Mouse (Mus musculus) kidney, embryonic 16.5 days (tissue): ENCODE results near the gene Vmn1r60. TPM values are rescaled to one million over a fixed set of nuclear protein-coding genes. Genes with fewer than 3 reads are reported as not detected.
"Not testable (repeated sequence)": the region's sequence is repeated elsewhere in the genome, so short reads cannot be mapped to it uniquely, and the experiment has no call there.

Experiments used
- ATAC-seq: fragments of 200-750 bp; cut with Nextera tagmentation; 2 replicates; pipeline ENCODE4 v1.8.0; 2017; ENCODE audit warnings: moderate TSS enrichment; ENCODE audit not compliant: low FRiP score, low TSS enrichment
- H3K27ac ChIP-seq: fragments of 300-500 bp; sonication (generic); 2 replicates; pipeline ENCODE4 v1.5.1; 2014; ENCODE audit warnings: low read length
- H3K27me3 ChIP-seq: fragments of 300-500 bp; sonication (generic); 2 replicates; pipeline ENCODE4 v1.6.1; 2014; ENCODE audit warnings: low read length, control low read depth, mixed read lengths; ENCODE audit not compliant: insufficient read depth
- H3K36me3 ChIP-seq: fragments of 300-500 bp; sonication (generic); 2 replicates; pipeline ENCODE4 v1.6.1; 2014; ENCODE audit warnings: low read length, control low read depth, mixed read lengths; ENCODE audit not compliant: insufficient read depth
- H3K4me1 ChIP-seq: fragments of 300-500 bp; sonication (generic); 2 replicates; pipeline ENCODE4 v1.6.1; 2014; ENCODE audit warnings: low read length, control low read depth, mixed read lengths; ENCODE audit not compliant: insufficient read depth
- H3K4me2 ChIP-seq: fragments of 300-500 bp; sonication (generic); replicated peaks from 2 replicates; pipeline ENCODE4 v1.6.1; 2014; ENCODE audit warnings: low read depth, low read length
- H3K4me3 ChIP-seq: fragments of 300-500 bp; sonication (generic); 2 replicates; pipeline ENCODE4 v1.5.1; 2014; ENCODE audit warnings: mild to moderate bottlenecking, low read length
- H3K9ac ChIP-seq: fragments of 300-500 bp; sonication (generic); replicated peaks from 2 replicates; pipeline ENCODE4 v1.6.1; 2014; ENCODE audit warnings: low read length
- H3K9me3 ChIP-seq: fragments of 300-500 bp; sonication (generic); 2 replicates; pipeline ENCODE4 v1.6.1; 2016; ENCODE audit warnings: low read length, control low read depth
- WGBS: fragments of 180-500 bp; shearing (Covaris S2); extraction: QIAGEN DNeasy Blood & Tissue Kit; methylation state at CpG from one replicate; pipeline ENCODE4 v1.1.7; 2014; 5-methylcytosine and 5-hydroxymethylcytosine counted together
- polyA plus RNA-seq: library from polyadenylated mRNA; unstranded; fragments of >200 nt; fragmentation: Nextera tagmentation; extraction: Ambion mirVana; gene quantifications from 2 replicates; pipeline ENCODE4 v1.2.1, GENCODE M21; 2015

Gene Vmn1r60
- not detected in 2 replicates for polyA plus RNA-seq

GRCm38 (mm10) chr7:5547217-5547616, at the start of gene Vmn1r60:
Gene Vmn1r60 (minus strand): TSS chr7:5547317.
- not testable (repeated sequence) for ATAC-seq, H3K27me3 ChIP-seq, H3K9me3 ChIP-seq, H3K9ac ChIP-seq, H3K36me3 ChIP-seq, H3K27ac ChIP-seq, H3K4me1 ChIP-seq, H3K4me3 ChIP-seq, H3K4me2 ChIP-seq
- 76% methylated on average over 1 of the region's 1 CpGs for WGBS

GRCm38 (mm10) chr7:5540770-5541436, 6.2 kb downstream of the Vmn1r60 start:
- H3K4me1 ChIP-seq, H3K27me3 ChIP-seq, ATAC-seq, H3K36me3 ChIP-seq, H3K4me3 ChIP-seq, H3K9me3 ChIP-seq, H3K27ac ChIP-seq, H3K9ac ChIP-seq, H3K4me2 ChIP-seq: not testable (repeated sequence)
- 48% methylated on average over 3 of the region's 3 CpGs for WGBS

DNA sequence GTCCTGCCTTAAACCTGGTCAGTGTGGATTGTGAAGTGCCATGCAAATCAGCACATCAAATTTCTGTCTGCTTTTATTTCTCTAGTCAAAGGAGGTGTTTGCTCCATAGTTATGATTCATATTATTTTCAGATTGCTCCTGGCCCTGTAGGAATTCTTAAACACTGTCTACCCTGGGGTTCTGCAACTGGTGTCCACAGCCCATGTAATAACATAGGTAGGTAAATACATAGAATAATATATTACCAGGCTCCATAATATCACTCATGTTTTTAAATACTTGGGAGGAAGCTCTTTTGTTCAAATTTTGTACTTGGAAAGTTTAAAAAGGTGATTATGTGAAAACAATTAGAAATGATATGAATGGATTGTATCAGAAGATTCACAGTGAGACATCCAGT, 53.3 kb downstream of the Vmn1r60 start, which contains the start of gene Vmn2r28:
Gene Vmn2r28, minus strand, starts transcription at position 101 of the 400 bp plus-strand sequence.
- not testable (repeated sequence) for ATAC-seq, H3K4me1 ChIP-seq, H3K9me3 ChIP-seq, H3K9ac ChIP-seq, H3K4me2 ChIP-seq, H3K27me3 ChIP-seq, H3K27ac ChIP-seq, H3K4me3 ChIP-seq, H3K36me3 ChIP-seq

Other genes starting within 250 kb of the Vmn1r60 start
- not detected in 2 replicates for gene Gm5065, start 196.8 kb downstream of the Vmn1r60 start, polyA plus RNA-seq
- gene Nlrp2, start 196.3 kb downstream of the Vmn1r60 start, polyA plus RNA-seq, result not detected in 2 replicates
- not detected in 2 replicates for gene Vmn1r58, start 133.9 kb downstream of the Vmn1r60 start, polyA plus RNA-seq
- not detected in 2 replicates for gene Vmn1r59, start 90.5 kb downstream of the Vmn1r60 start, polyA plus RNA-seq
- gene Vmn2r28, start 53.4 kb downstream of the Vmn1r60 start, polyA plus RNA-seq, result not detected in 2 replicates
- not detected in 2 replicates for gene Vmn1r61, start 66.0 kb upstream of the Vmn1r60 start, polyA plus RNA-seq
- not detected in 2 replicates for gene Vmn1r62, start 126.3 kb upstream of the Vmn1r60 start, polyA plus RNA-seq